Mouse (Mus musculus) thymus, postnatal 25 days (tissue): ENCODE data around the gene Gpld1.
"Not testable (repeated sequence)": the region's sequence is repeated elsewhere in the genome, so short reads cannot be mapped to it uniquely, and the experiment has no call there.

ENCODE experiments used
- DNase-seq: peaks from one replicate; pipeline ENCODE4 v3.0.0; 2022

Gpld1 gene

GRCm38 (mm10) chr13:24952659-24953058 is 9.7 kb downstream of the Gpld1 start:
- DNase-seq, result no peak

- no peak for DNase-seq
Measured at GRCm38 (mm10) chr13:24955091-24955490, 12.1 kb downstream of the Gpld1 start.

DNA sequence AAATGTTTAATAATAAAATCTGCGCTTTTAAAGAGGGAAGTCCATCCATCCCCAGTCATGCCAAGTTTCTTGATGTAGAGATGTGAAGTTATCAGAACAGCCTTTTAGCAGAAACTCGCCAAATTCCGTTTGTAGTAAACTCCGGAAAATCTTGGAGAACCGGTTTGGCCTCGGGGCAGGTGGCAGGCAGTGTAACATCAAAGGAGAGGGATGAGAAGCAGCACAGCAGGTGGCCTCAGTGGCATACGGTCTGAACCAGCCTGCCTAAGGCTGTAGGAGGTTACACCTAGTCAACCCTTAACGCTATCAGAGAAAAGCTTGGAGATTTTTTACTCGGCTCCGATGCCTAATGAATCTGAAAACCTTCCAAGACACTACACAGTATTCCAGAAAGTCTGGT is 12.5 kb downstream of the Gpld1 start:
- no peak for DNase-seq

GRCm38 (mm10) chr13:24958671-24959070 is 15.7 kb downstream of the Gpld1 start:
- DNase-seq, result no peak

DNA sequence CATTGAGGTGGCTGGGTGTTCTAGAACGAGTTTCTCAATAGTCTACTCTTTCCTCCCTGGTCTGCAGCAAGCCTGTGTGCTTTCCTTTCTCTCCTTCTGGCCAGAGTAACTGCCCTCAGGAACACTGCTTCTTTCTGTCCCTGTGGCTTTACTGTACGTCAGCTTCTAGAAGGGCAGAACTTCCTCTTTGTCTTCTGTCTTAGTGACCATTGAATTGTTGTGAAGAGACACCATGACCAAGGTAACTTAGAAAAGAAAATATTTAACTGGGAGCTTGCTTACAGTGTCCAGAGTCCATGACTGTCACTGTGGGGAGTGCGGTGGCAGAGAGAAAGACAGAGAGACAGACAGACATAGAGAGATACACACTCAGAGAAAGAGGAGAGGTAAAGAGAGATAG is 17.1 kb downstream of the Gpld1 start:
- DNase-seq, result no peak

GRCm38 (mm10) chr13:24962119-24962518 is 19.2 kb downstream of the Gpld1 start:
- DNase-seq, result no peak

DNA sequence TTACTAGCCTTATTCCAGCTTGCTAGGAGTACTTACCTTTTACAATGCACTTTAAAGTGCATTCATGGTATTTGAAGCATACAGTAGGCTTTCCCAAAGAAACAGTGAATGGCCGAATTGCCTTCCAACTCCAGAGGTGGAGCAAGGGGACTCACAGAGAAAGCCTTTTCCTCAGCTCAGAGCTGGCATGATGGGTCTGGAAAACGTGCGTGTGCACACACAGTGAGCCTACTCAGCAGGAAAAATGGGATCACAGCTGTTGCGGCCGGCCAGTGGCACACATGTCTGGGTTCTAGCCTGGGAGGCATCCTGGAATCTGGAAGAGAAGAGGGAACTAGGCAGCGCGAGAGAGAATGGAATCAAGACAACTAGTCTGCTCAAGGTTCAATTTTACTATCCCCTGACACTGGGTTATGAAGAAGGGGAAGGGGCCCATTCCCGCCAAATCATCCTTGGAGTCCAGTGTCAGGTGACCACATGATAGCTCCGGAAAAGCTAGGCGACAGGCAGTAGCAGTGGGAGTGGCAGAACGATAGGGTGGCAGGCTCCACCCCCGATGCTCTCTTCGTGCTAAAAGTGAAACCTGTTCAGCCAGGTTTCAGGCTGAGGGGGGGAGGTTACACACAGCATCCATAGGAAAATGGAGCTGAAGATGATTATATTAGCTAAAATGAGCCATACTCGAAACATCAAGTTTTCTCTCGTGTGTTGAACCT is 22.3 kb downstream of the Gpld1 start:
- DNase-seq, result peak; percentile 21

DNA sequence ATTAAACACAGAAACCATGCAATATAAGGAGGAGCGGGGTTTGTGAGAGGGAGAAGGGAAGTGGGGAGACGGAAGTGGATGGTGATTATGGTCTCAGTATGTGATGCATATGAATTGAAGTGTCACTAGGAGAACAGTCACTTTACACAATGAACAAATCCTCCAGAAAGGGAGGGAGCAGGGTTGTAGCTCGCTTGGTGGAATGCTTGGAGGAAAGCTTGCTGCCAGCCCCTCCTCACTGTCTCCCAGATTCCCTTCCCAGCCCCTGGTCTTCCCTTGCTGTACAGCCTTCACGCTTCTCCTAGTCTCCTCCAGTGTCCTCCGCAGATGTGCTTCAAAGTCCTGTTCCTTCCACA is 22.9 kb downstream of the Gpld1 start:
- no peak for DNase-seq

- not testable (repeated sequence) for DNase-seq
Measured at GRCm38 (mm10) chr13:24971776-24972175, 28.8 kb downstream of the Gpld1 start.

DNA sequence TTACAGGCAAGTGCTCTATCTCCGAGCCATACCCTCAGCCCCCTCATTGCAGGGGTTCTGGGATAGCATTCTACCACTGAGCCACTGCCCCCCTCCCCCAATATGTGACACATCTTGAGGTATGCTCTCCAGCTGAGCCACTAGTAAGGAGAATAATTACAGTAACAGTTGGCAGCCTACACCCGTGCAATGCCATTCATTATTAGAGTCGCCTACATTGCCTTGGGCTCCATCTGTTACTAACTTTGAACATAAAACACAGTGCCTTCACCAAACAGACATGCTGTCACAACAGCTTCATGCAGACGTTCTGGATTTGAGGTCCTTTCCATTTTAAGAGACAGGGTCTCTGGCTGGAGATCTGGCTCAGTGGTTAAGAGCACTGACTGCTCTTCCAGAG is 33.4 kb downstream of the Gpld1 start:
- DNase-seq, result no peak

- DNase-seq, result no peak
Measured at GRCm38 (mm10) chr13:24977820-24978342, 34.9 kb downstream of the Gpld1 start.

DNA sequence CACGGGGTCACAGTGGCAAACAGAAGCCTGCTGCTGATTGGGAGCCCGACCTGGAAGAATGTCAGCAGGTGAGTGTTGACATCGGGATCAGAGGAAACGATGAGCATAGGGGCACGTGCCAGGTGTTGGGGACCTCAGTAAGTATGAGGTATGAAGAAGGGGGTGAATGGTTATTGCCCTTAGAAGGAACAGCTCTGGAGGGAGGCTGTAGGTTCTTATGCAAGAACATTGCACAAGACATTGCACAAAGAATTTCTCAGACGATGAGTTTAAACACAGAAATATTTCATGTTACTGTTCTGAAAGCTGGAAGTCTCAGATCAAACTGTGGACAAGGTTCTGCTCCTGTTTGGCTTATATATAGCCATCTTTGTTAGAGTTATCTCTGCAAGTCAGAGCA is 38.1 kb downstream of the Gpld1 start:
- no peak for DNase-seq

- no peak for DNase-seq
Measured at GRCm38 (mm10) chr13:24985435-24985834, 42.5 kb downstream of the Gpld1 start.

- DNase-seq, result peak; percentile 43
Measured at GRCm38 (mm10) chr13:24988391-24988790, 45.4 kb downstream of the Gpld1 start.

DNA sequence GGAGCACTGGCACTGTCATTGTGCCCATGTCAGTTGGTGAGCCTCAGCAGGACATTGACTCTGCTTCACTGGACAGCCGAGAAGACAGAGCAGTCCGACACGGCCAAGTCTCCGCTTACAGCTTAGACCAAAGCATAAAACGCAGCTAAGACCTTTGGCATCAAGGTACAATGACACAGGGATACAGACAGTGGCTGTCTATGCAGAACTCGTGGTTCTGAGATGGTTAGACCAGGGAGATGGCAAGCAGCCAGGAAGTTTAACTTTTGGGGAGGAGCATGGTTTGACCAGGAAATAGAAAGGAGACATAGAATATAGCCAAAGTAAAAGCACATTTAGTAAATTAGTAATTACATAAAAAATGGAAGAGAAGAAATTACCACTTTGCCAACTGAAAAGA is 46.1 kb downstream of the Gpld1 start:
- DNase-seq, result no peak

GRCm38 (mm10) chr13:24993160-24993559 is 50.2 kb downstream of the Gpld1 start:
- DNase-seq, result no peak

- DNase-seq, result no peak
Measured at GRCm38 (mm10) chr13:24999538-24999937, 56.6 kb downstream of the Gpld1 start.

- DNase-seq, result no peak
Measured at GRCm38 (mm10) chr13:25002965-25003364, 60.0 kb downstream of the Gpld1 start.

DNA sequence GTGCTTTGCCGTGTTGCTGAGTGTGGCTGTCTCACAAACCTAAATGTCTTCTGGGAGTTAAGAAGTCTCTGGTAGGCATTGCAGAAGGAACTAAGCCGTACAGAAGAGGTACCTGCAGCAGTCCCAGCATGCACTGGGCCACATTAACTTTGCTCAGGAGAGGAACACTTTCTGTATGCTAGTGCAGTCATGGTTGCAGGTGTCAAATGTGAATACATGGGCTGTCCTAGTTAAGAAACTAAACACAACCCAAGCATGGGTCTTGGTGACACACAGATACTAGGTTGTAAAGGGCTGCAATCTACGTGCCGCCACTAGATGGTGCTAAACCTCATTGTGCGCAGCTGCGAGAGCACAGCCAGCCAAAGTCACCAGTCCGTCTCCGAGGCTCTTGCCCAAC is 64.2 kb downstream of the Gpld1 start:
- peak; percentile 58 for DNase-seq

GRCm38 (mm10) chr13:25018316-25018715 is 75.4 kb downstream of the Gpld1 start:
- no peak for DNase-seq

GRCm38 (mm10) chr13:25019793-25020539 is 77.0 kb downstream of the Gpld1 start, which contains the start of gene Mrs2:
Gene Mrs2 (minus strand): TSS chr13:25020379.
- DNase-seq, result peak; percentile 87

DNA sequence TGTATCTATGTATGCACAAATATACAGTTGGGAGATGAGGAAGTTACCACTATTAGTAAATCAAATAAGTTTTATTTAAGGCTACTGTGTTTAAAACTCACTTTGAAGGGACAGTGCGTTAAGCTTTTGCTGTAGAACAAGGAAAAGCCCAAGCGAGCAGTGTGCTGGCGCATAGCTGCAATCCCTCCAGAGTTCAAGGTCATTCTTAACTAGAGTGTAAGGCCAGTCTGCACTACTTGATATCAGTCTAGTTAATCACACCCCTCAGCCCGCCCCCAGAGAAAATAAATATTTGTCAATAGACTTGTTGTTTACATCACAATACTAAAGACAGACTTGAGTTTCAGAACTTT is 77.6 kb downstream of the Gpld1 start:
- no peak for DNase-seq

GRCm38 (mm10) chr13:25022386-25022785 is 79.4 kb downstream of the Gpld1 start:
- no peak for DNase-seq

DNA sequence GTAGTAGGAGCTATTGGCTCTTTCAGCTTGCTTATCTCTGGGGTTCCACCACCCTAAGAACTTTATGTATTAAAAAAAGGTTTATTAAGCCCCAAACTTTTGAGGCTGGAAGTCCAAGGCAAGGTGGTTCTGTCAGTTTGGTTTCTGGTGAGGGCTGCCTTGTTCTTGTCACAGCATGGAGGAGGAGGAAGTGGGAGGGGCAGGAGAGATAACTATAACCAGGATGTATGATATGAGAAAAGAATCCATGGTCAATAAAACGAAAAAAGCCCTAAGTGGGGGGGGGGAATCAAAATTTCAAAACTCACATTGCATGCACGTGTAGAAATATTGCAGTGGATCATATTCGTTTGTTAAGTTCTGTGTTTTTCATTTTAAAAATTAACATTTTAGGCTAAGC is 80.2 kb downstream of the Gpld1 start:
- DNase-seq, result no peak
